Mouse (Mus musculus) intestine, postnatal 0 days (tissue): ENCODE measurements around the gene Atf5. TPM values are rescaled to one million over a fixed set of nuclear protein-coding genes. Genes with fewer than 3 reads are reported as not detected.
A peak's percentile ranks its signal among the peaks of the same experiment; 100 is the strongest.

Experiments
- ATAC-seq: fragments of 200-750 bp; cut with Nextera tagmentation; 2 replicates; pipeline ENCODE4 v1.8.0; 2017; ENCODE audit warnings: mild to moderate bottlenecking, moderate TSS enrichment, moderate library complexity
- H3K27ac ChIP-seq: fragments of 300-500 bp; sonication (generic); 2 replicates; pipeline ENCODE4 v1.5.1; 2014; ENCODE audit warnings: mild to moderate bottlenecking, low read depth, low read length, moderate library complexity
- H3K27me3 ChIP-seq: fragments of 300-500 bp; sonication (generic); replicated peaks from 2 replicates; pipeline ENCODE4 v1.6.1; 2014; ENCODE audit warnings: low read length, mixed read lengths; ENCODE audit not compliant: control insufficient read depth, insufficient read depth
- H3K36me3 ChIP-seq: fragments of 300-500 bp; sonication (generic); 2 replicates; pipeline ENCODE4 v1.6.1; 2014; ENCODE audit warnings: mild to moderate bottlenecking, moderate library complexity; ENCODE audit not compliant: control insufficient read depth, insufficient read depth
- H3K4me1 ChIP-seq: fragments of 300-500 bp; sonication (generic); replicated peaks from 2 replicates; pipeline ENCODE4 v1.6.1; 2014; ENCODE audit warnings: antibody characterized with exemption, low read length, mixed read lengths; ENCODE audit not compliant: control insufficient read depth, insufficient read depth
- H3K4me2 ChIP-seq: fragments of 300-500 bp; sonication (generic); replicated peaks from 2 replicates; pipeline ENCODE4 v1.6.1; 2014; ENCODE audit warnings: low read depth, mild to moderate bottlenecking, moderate library complexity
- H3K4me3 ChIP-seq: fragments of 300-500 bp; sonication (generic); 2 replicates; pipeline ENCODE4 v1.5.1; 2014; ENCODE audit warnings: low read depth, low read length
- H3K9ac ChIP-seq: fragments of 300-500 bp; sonication (generic); 2 replicates; pipeline ENCODE4 v1.6.1; 2014; ENCODE audit warnings: mild to moderate bottlenecking, low read depth, low read length
- H3K9me3 ChIP-seq: fragments of 300-500 bp; sonication (generic); 2 replicates; pipeline ENCODE4 v1.6.1; 2016; ENCODE audit warnings: mixed run types; ENCODE audit not compliant: control insufficient read depth
- CTCF ChIP-seq: sonication (generic); IDR thresholded peaks from 2 replicates; pipeline ENCODE4 v1.5.1; 2016; ENCODE audit warnings: low read depth, mild to moderate bottlenecking, control low read depth, antibody characterized with exemption, moderate library complexity
- WGBS: fragments of 180-500 bp; shearing (Covaris S2); extraction: QIAGEN DNeasy Blood & Tissue Kit; methylation state at CpG from one replicate; pipeline ENCODE4 v1.1.7; 2014; 5-methylcytosine and 5-hydroxymethylcytosine counted together
- polyA plus RNA-seq: library from polyadenylated mRNA; unstranded; fragments of >200 nt; fragmentation: Nextera tagmentation; extraction: Ambion mirVana; gene quantifications from 2 replicates; pipeline ENCODE4 v1.2.1, GENCODE M21; 2015

Gene Atf5
- polyA plus RNA-seq, 1 experiment from 2014 or later, result 6.6 TPM

DNA sequence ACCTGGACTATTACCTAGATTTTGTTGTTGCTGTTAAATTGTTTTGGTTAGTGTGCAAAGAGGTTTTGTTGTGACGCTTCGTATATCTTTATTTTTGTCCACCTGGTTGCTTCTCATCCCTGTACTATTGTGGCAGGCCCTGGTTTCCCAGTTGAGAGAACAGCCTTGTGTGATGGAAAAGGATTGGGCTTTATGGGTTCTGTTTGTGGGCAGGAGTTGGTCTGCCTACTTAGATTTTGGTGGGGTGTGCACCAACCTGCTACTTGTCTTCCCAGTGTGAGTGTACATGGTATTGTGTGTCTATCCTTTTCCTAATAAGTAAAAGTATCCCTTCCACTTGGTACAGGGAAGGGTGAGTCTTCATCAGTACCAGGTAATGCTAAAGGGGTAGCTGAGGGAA, 2.9 kb upstream of the Atf5 start:
- peaks cover 16% of the 10 kb centered on the region for H3K4me1 ChIP-seq
- H3K27me3 ChIP-seq, result no peaks in the 10 kb centered on the region
- H3K9me3 ChIP-seq, result no peaks in the 10 kb centered on the region
- WGBS, result 85% methylated on average over 2 of the region's 2 CpGs
- no peak for TF ChIP-seq CTCF
- H3K4me3 ChIP-seq, result no peak overlapping the region
- H3K27ac ChIP-seq, result 0 out of 2 replicates have a peak overlapping the region, but pooled peaks have one; percentile 21
- no peak for ATAC-seq
- H3K36me3 ChIP-seq, result no peaks in the 10 kb centered on the region; the same call in 1 of the 2 replicates
- 0 out of 2 replicates have a peak overlapping the region, but pooled peaks have one; percentile 31 for H3K9ac ChIP-seq
- H3K4me2 ChIP-seq, result peak overlapping the region; percentile 84

DNA sequence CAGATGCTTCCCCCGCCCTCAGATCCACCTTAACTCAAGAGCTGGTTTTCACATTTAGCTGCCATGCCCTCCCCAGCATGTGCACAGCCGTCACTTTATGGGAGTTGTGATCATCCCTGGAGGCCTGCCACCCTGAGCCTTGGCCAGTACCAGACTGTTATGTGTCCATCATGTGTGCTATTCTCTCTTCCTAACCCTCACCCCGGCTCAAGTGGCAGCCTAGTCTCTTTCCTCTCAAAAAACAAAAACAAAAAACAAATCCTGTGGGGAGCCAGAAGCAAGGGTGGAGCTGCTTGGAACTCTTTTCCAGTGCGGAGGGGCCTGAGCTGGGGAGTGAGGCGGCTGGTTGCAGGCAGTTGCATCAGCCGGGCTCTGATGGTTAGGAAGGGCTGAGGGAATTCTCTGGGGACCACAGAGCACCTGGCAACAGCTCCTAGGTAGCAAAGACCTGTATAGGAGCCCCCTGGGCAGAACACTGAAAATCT, 2.3 kb upstream of the Atf5 start:
- no peak for TF ChIP-seq CTCF
- Histone ChIP-seq H3K9ac (0 out of 2 replicates have a peak overlapping the region, but pooled peaks have one; percentile 31), H3K4me3 (peak overlapping the region; percentile 12; the same call in 1 of the 2 replicates), H3K36me3 (peaks cover 2% of the 10 kb centered on the region; the same call in 1 of the 2 replicates), H3K27ac (0 out of 2 replicates have a peak overlapping the region, but pooled peaks have one; percentile 21), H3K27me3 (no peaks in the 10 kb centered on the region), H3K4me2 (peak overlapping the region; percentile 84), H3K9me3 (no peaks in the 10 kb centered on the region), H3K4me1 (peaks cover 16% of the 10 kb centered on the region)
- 20% methylated on average over 6 of the region's 6 CpGs for WGBS
- ATAC-seq, result no peak

DNA sequence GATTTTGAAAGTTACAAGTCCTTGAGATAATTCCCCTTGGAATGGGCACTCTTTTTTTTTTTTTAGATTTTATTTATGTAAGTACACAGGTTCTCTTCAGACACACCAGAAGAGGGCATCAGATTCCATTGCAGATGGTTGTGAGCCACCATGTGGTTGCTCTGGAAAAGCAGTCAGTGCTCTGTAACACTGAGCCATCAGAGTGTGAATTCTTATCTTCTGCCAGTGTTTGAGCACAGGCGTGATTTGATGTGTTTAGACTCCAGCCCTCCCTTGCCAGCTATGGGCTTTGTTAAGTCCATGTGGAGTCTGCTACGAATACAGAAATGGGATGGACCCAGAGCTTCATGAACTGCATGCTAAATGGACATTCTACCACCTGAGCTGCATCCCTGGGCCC, 1.7 kb upstream of the Atf5 start:
- H3K36me3 ChIP-seq, result peaks cover 9% of the 10 kb centered on the region; the same call in 1 of the 2 replicates
- 7% methylated on average over 2 of the region's 2 CpGs for WGBS
- TF ChIP-seq CTCF, result peak; percentile 60
- no peak for ATAC-seq
- no peaks in the 10 kb centered on the region for H3K9me3 ChIP-seq
- no peaks in the 10 kb centered on the region for H3K27me3 ChIP-seq
- no peak overlapping the region for H3K9ac ChIP-seq
- peak overlapping the region; percentile 84 for H3K4me2 ChIP-seq
- H3K27ac ChIP-seq, result 0 out of 2 replicates have a peak overlapping the region, but pooled peaks have one; percentile 21
- H3K4me1 ChIP-seq, result peaks cover 16% of the 10 kb centered on the region
- peak overlapping the region; percentile 95 for H3K4me3 ChIP-seq

DNA sequence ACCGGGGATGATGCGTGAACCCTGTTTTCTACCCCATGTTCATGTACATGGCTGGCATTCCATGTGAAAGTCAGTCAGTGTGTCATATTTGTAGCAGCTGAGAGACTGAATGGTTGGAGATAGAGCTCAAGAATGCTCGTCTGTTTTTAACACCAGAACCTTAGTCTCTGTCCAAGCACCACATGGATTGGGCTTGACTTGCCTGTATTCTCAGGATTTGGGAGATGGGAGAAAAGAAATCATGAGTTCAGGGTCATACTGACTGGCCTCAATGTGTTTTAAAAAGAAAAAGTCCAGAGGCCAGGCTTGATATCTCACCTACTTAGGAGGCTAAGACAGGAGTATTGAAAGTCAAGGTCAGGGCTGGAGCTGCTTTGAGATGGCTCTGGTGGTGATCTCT, 983 bp upstream of the Atf5 start:
- no peak overlapping the region for H3K27ac ChIP-seq
- WGBS, result 16% methylated on average over 3 of the region's 3 CpGs

DNA sequence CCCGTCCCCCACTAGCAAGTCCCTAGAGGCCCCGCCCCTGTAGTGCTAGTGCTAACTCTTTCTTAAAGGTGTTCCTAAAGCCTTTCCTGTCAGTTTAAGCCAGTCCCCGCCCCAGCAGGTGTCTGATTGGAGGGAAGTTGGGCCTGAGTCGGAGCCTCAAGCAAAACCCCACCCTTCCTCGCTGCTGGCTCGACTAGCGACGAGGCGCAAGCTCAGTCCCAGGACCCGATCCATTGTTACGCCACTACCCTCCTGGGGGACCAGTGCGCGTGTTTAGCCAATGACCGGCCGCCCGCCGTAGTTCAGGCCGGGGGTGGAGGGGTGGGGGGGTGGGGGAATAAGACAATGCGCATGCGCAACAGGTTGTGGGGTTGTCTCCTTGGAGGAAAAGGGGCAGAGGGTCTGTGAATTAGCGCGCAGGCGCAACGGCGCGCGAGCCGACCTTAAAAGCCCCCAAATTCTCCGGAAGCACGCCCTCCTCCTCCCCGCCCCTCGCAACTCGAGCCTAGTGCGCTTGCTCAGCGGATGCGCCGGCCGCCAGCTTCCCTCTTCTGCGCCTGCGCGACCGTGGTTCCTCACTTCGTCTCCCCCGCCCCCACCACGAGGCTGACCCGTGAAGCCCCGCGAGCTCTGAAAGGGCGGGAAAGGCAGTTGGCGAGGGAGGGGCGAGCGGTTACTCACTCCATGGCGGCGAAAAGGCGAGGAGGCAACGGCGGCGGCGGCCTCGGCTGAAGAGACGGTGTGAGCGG, 563 bp downstream of the Atf5 start, which contains the start of the genes Nup62 and Il4i1:
Gene Nup62, plus strand, starts transcription at position 368 of the 749 bp plus-strand sequence.
Gene Il4i1, plus strand, starts transcription at position 667 of the 749 bp plus-strand sequence.
- H3K27ac ChIP-seq, result peak within 1 kb of the TSS; percentile 95
- peak within 1 kb of the TSS; percentile 89 for H3K9ac ChIP-seq
- peaks cover 30% of the 10 kb centered on the region for H3K36me3 ChIP-seq
- H3K9me3 ChIP-seq, result no peaks in the 10 kb centered on the region
- peak; percentile 94 for ATAC-seq
- WGBS, result under 1% methylated on average over 62 of the region's 62 CpGs
- peak within 1 kb of the TSS; percentile 95 for H3K4me3 ChIP-seq
- no peaks in the 10 kb centered on the region for H3K27me3 ChIP-seq
- H3K4me2 ChIP-seq, result peak within 1 kb of the TSS; percentile 84
- H3K4me1 ChIP-seq, result peaks cover 16% of the 10 kb centered on the region
- TF ChIP-seq CTCF, result no peak

More for the DNA sequence above, 983 bp upstream of the Atf5 start:
- Histone ChIP-seq H3K9me3 (no peaks in the 10 kb centered on the region), H3K4me3 (peak overlapping the region; percentile 95), H3K27me3 (no peaks in the 10 kb centered on the region), H3K4me1 (peaks cover 16% of the 10 kb centered on the region), H3K9ac (peak overlapping the region; percentile 89), H3K4me2 (peak overlapping the region; percentile 84), H3K36me3 (peaks cover 15% of the 10 kb centered on the region; the same call in 1 of the 2 replicates)
- TF ChIP-seq CTCF, result no peak
- no peak for ATAC-seq

DNA sequence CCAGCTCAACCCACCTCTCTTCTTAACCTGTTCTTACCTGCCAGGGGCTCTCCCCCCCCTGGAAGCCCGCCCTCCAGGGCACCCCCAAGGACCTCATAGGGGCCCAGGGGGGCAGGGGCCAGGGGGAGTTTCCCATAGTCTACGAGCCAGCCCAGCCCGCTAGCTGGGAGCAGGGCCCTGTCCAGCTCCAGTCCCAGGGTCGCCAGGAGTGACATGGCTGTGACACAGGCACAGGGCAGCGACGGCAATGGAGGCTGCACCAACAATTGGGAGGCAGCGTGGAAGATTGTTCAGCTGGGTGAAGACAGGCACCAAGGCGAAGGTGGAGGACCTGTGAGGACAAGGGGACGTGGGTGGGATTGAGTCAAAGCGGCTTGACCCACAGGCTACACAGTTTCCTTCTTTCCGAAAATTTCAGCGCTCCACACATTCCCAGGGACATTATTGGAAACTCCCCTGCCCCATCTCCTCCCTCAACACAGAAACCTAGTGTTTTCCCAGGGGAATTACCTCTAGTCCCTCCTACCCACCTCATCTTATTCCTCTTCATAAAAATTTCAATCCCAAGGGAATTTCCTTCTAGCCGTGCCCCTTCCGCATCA, 1.4 kb downstream of the Atf5 start:
- no peak for TF ChIP-seq CTCF
- H3K4me3 ChIP-seq, result peak overlapping the region; percentile 95
- peak overlapping the region; percentile 84 for H3K4me2 ChIP-seq
- ATAC-seq, result no peak
- peaks cover 32% of the 10 kb centered on the region for H3K36me3 ChIP-seq
- WGBS, result 33% methylated on average over 14 of the region's 14 CpGs
- no peaks in the 10 kb centered on the region for H3K27me3 ChIP-seq
- no peak overlapping the region; the same call in 1 of the 2 replicates for H3K9ac ChIP-seq
- H3K4me1 ChIP-seq, result peaks cover 11% of the 10 kb centered on the region
- no peak overlapping the region for H3K27ac ChIP-seq
- no peaks in the 10 kb centered on the region for H3K9me3 ChIP-seq
